Mouse (Mus musculus) cerebellum, postnatal 4 days (tissue): ENCODE results near the gene Fasn.
A peak's percentile ranks its signal among the peaks of the same experiment; 100 is the strongest.

Experiments
- DNase-seq, 2 experiments: peaks; one replicate each; pipeline ENCODE4 v3.0.0; 2022; ENCODE audit warnings: low spot score in 2 of 2, mixed read lengths in 1 of 2

The Fasn gene

GRCm38 (mm10) chr11:120828416-120828815 lies 4.1 kb upstream of the Fasn start:
- DNase-seq, result no peak

DNA sequence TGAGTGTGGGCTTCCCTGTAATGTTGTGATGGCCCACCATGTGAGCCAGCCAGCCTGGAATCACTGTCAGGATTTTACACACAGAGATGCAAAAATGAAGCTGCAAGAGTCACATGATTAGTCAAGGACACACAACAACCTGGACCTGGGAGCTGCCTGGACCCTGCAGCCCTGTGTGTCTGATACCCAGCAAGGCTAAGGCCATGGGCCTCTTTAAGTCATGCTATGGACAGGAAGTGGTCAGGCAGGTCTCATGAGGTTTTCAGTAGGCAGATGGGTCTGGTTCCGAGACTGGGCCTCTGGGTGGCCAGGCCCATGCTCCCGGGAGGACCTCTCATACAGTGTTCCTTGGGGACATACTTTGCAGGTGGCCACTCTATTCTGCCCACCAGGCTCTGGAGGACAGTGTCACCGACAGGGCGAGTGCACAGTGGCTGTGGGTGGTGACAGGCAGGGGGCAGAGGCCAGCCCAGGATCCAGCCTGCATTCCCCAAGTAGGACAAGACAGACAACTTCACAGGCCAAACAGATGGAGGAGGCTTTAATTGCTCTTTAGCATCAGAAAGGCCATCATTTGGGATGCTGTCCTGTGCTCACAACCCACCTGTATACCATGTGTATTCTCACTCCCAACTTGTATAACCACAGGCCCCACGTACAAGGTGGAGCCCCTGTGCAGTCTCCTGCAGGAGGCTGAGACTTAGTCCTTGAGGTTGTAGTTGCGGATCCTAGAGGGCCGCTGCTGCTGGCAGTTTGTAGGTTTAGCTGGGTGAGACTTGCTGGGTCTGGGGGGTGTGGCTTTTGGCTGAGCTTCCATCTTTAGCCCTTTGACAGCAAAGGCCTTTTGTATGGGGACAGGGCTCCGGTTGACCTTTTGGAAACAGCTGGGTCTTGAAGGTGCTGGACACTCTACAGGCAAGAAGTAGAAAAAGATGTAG lies 1.9 kb upstream of the Fasn start:
- no peak for DNase-seq

GRCm38 (mm10) chr11:120825289-120825863 lies 1.0 kb upstream of the Fasn start:
- DNase-seq, result no peak

DNA sequence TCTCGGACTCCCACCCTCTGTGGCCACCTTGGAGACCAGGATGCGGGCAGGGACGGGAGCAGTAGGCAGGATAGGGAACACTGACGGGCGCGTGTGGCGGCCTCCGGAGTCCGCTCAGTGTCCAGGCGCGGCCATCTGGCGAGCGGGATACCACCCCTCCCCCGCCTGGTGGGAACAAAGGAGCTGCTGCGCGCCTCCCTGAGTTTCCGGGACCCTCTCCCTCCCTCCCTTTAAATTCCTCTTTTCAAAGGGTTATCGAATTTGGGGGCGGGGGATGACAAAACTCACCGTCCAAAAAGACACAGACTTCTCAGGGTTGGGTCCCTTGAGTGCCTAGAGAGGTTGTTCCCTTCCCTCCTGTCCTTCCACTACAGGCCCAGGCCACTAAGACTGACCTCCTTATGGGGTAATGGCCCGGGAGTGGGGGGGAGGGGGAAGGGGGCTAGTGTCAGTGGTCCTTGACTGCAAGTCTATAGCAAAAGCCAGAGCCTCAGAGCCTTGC lies 491 bp upstream of the Fasn start:
- no peak for DNase-seq

DNA sequence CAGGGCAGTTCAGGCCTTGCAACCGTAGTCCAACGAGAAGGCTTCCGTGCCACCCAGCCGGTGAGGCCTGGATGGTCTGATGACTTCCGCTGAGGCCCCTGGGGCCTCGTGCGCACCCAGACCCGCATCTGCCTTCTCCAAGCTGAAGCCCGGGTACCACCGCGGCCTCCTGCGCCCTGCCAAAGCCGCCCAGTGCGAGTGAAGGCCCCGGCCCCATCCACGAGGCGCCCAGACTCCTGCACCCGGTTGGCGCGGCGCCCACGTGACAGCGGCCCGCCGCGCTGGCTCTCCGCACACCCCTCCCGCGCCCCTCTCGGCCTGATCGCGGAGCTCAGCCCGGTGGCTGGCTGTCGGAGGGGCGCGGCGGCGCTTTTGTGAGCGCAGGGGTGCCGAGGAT lies 798 bp downstream of the Fasn start:
- no peak for DNase-seq

DNA sequence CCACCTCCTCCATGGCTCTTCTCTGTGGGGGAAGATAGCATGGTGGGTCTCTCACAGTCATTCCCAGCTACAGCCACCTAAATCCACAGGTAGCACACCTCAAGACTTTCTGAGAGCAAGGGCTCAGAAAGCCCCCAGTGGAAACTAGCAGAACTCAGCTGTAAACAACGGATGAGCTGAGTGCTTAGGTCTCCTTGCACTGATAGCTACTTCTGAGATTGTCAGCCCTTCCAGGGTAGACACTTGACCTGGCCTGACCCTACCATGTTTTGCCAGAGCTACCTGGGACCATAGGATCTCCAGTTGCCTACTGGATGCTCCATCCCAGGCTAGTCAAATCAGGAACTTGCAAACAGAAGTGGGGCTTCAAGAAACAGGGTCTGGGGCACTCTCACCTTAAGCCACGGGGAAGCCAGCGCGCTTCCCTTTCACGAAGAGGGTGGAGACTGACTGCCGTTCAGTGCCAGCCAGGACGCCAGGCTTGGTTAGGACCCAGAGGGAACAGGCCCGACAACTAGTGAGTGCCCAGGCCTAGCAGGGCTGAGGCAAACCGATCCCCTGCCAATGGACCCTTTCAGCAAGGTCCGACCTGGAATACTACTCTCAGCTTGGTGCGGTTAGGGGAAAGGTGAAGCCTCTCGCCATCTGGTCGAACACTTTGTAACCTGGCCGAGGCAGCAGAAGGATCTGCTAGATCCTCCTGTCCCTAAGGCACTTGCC lies 1.4 kb downstream of the Fasn start:
- DNase-seq, result peak in 1 of 2 experiments; percentile 16

- DNase-seq, result no peak
Observed at GRCm38 (mm10) chr11:120822321-120822720, 2.0 kb downstream of the Fasn start.

- DNase-seq, result peak in 1 of 2 experiments; percentile 19
Observed at GRCm38 (mm10) chr11:120821076-120821922, 3.0 kb downstream of the Fasn start.

GRCm38 (mm10) chr11:120820546-120820945 lies 3.8 kb downstream of the Fasn start:
- peak in 1 of 2 experiments; percentile 19 for DNase-seq

DNA sequence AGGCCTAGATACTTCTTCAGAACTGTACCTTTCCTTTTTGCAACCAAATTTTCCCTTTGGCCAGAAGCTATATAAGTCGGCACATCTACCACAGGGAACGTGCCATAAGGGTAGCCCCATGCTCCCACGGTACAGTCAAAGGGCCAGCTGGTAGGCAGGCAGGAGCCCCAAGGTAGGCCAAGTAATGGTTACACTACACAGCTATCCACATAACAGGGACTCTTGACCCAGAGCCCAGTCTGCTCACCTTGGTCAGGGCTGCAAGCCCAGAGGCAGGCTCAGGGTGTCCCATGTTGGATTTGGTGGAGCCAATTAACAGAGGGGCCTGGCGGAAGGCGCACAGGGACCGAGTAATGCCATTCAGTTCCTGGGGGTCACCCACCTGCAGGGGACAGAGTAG lies 4.8 kb downstream of the Fasn start:
- DNase-seq, result no peak

GRCm38 (mm10) chr11:120818251-120818650 lies 6.1 kb downstream of the Fasn start:
- peak in 1 of 2 experiments; percentile 19 for DNase-seq

DNA sequence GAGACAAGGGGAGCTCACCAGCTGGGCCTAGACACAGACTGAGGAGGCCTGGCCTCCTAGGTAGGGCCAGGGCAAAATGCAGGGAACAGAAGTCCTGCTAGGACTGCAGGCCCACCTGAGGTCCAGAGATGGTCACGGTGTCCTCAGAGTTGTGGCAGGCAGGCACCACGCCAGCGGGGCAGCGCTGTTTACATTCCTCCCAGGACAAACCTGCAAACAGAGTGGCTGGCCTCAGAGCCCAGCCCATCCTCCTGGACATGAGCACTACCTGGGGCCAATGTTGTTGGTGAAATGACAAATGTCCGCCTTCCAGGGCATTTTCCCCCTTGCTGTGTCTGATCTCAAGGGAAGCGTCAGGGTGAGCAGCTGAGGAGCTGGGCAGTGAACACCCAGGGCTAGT lies 7.0 kb downstream of the Fasn start:
- DNase-seq, result no peak

- no peak for DNase-seq
Observed at GRCm38 (mm10) chr11:120812068-120812467, 12.3 kb downstream of the Fasn start.

DNA sequence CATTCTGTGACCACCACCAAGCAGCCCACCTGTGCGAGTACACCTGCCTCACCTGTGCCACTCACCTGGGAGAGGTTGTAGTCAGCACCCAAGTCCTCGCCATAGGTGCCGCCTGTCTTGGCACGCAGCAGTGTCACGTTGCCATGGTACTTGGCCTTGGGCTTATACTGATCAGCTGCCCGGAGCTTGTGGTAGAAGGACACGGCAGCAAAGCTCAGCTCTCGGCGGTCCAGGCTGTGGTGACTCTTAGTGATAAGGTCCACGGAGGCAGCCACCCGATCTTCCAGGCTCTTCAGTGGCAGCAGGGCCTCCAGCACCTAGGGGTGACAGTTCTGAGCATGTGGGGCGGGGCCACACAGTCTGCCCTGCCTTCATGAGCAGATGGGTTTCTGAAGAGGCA lies 16.3 kb downstream of the Fasn start:
- no peak for DNase-seq

DNA sequence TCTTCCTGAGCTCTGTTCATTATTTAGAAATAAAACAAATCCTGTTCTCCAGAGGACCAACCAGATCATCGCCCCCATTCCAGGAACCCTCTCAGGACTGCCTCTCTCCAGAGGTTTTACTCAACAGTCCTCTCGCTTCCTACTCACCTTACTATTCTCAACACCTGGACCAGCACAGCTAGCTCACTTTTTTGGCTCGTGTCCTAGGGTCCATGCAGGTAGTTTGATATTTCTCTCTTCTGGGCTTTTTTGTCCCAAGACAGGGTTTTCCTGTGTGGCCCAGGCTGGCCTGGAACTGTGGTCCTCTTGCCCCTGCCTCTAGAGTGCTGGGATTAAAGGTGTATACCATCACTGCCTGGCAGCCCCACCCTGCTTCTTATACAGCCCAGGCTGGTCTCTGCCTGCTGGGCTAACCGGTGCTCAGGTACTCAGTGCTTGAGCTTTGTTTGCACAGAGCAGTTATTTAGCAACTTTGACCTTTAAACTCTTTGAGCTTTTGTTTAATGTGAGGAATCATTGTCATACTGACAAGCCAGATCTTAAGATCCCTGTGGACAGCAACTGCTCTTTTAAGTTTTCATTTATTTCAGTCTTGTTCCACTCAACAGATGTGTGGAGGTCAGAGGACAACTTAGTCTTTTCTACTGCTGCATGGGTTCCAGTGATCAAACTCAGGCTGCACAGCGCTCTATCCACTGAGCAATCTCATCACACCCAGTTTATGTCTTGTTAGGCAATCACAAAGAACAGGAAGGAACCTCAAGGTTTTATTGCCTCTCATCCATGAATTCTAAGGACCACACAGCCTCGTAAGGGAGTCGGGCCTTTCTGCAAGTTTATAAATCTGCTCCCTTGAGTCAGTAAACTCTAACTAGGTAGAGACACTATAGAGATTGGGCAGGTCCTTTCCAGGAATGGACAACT lies 18.7 kb downstream of the Fasn start:
- no peak for DNase-seq

- DNase-seq, result no peak
Observed at GRCm38 (mm10) chr11:120804769-120805168, 19.6 kb downstream of the Fasn start.

- no peak for DNase-seq
Observed at GRCm38 (mm10) chr11:120804274-120804673, 20.1 kb downstream of the Fasn start.

- DNase-seq, result peak; percentile 82 to 88
Observed at GRCm38 (mm10) chr11:120800061-120800904, 24.1 kb downstream of the Fasn start.

DNA sequence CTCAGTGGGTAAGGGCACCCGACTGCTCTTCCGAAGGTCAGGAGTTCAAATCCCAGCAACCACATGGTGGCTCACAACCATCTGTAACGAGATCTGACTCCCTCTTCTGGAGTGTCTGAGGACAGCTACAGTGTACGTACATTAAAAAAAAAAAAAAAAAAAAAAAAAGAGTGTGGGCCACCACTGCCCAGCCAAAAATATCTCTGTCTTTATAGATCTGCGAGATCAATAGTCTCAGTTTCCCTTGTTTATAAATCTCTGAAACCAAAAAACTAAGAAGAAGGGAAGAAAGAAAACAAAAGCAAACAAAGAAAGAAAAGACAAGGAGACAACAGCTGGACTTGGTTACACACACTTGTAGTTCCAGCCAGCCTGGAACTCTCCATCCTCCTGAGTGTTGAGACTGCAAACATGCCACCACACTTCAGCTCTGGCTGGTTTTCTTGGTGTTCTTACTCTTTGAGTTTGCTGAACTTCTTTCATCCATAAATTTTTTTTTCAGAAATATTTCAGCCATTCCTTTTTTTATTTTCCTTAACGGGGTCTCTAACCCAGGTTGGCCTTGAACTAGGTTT lies 24.9 kb downstream of the Fasn start:
- DNase-seq, result no peak
